Mouse (Mus musculus) CD8-positive naive resting alpha-beta T cell, adult 2 months (primary cell): ENCODE data around the gene Lrrc66.
"Not testable (repeated sequence)": the region's sequence is repeated elsewhere in the genome, so short reads cannot be mapped to it uniquely, and the experiment has no call there.

Experiments used
- DNase-seq, 2 experiments: peaks; one replicate each; pipeline ENCODE4 v3.0.0; 2022; ENCODE audit warnings: low read depth in 2 of 2, low spot score in 2 of 2

The Lrrc66 gene

DNA sequence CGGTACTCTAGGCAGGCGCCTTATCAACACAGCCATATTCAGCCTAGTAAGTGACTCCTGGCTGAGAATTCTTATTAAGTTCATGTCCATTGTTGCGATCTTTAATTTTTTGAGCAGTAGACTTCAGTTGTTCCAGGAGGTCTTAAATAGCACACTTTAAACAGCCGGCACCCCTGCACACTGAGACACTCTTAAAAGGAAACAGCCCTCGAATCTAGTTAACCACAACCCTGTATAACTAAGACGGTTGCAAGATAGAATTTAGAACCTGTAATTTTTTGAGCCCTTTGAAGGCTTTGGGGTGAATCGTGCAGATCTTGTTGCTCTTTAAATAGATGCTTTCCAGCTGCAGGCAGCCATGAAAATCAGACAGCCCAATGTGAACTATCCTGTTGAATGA is 17.1 kb downstream of the Lrrc66 start:
- no peak for DNase-seq

DNA sequence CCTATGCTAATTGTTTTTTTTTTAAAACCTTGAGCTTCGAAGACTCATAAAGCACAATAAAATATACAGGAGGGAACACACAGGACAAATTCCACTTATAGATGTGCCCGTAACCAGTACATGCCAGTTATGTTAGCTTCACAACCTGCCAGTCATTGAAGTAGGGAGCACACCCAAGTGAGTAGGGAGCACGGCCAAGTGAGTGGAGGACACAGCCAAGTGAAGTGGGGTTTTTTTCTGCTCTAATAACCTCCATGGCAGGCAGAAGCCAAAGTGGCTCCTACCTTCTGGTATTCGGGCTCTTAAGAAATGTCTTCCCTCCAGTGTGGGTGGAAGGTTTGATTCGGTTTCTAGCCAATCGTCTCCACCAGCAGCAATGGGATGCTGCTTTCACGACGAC is 19.0 kb downstream of the Lrrc66 start:
- no peak for DNase-seq

DNA sequence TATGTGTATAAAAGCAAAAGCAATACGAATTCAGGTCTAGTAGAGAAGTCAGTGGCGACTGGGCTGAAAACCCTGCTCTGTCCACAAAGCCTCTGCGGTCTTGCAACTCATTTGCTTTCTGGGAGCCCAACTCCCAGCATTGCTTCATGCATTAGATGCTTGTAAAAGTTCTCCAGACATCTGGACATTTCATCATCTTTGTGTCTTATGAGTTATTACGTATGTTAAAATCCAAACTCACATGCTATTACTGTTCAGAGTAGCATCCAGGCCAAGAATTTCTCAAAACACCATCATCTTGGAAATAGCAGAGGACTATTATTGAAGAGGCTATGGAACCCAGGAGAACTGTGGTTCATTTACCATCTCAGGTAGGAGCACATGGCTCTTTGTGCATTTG is 21.3 kb downstream of the Lrrc66 start:
- no peak for DNase-seq

DNA sequence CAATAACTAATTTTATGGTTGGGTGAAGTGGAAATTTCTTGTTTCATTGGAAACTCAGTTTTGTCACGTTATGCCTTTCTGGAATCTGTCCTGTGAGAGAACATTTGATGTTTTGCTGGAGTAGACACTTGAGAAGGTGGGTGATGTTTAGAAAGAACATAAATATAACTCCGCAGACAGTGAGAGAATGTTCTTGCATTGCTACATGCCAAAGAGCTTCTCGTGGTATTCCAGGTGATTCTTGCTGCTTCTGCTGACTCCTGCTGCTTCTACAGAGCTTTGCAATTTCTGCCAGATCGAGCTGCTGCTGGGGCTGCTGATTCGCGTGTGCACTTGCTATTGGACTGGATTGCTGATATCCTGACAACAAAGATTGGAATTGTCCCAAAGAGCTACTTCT is 27.4 kb downstream of the Lrrc66 start:
- DNase-seq: no peak

- DNase-seq: no peak
Measured at GRCm38 (mm10) chr5:73604542-73604941, 27.8 kb downstream of the Lrrc66 start.

DNA sequence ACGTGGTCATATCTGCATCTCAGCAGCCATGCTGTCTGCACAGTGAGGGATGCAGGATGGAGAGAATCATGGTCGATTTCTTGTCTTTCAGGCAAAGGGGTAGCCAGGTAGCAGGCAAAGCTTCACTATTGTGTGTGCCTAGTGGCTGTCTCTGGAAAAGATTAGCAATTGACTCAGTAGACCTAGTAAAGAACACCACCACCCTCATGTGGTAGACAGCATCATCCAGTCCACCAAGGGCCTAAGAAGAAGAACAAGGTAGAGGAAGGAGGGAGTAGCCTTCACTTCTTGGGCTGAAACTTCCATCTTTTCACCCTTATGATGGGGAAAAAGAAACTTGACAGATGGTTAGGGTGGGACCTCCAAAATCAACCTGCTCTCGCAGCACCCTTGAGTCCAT is 29.5 kb downstream of the Lrrc66 start:
- DNase-seq: no peak

DNA sequence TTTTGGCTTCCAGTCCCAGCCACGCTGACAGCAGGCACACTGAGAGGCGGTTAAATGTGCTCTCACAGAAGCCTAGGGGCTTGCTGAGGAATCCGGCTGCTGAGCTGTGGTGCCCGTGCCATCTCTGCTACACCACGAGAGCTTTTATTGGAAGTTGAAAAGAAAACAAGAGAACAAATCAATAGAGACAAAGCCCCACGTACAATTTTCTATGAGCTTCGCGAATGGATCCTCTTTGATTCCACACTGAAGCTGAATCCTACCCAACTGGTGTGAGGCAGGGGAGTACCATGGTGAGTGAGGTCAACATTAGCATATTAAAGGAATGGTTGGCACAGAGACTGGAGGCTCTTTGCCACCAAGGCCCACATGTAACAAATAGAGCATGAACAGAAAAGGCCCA is 31.0 kb downstream of the Lrrc66 start:
- DNase-seq: no peak

GRCm38 (mm10) chr5:73599991-73600390 is 32.3 kb downstream of the Lrrc66 start:
- no peak for DNase-seq

GRCm38 (mm10) chr5:73598943-73599695 is 33.2 kb downstream of the Lrrc66 start:
- no peak for DNase-seq

GRCm38 (mm10) chr5:73587119-73587518 is 45.2 kb downstream of the Lrrc66 start:
- no peak for DNase-seq

- DNase-seq: no peak
Measured at GRCm38 (mm10) chr5:73586597-73586996, 45.7 kb downstream of the Lrrc66 start.

DNA sequence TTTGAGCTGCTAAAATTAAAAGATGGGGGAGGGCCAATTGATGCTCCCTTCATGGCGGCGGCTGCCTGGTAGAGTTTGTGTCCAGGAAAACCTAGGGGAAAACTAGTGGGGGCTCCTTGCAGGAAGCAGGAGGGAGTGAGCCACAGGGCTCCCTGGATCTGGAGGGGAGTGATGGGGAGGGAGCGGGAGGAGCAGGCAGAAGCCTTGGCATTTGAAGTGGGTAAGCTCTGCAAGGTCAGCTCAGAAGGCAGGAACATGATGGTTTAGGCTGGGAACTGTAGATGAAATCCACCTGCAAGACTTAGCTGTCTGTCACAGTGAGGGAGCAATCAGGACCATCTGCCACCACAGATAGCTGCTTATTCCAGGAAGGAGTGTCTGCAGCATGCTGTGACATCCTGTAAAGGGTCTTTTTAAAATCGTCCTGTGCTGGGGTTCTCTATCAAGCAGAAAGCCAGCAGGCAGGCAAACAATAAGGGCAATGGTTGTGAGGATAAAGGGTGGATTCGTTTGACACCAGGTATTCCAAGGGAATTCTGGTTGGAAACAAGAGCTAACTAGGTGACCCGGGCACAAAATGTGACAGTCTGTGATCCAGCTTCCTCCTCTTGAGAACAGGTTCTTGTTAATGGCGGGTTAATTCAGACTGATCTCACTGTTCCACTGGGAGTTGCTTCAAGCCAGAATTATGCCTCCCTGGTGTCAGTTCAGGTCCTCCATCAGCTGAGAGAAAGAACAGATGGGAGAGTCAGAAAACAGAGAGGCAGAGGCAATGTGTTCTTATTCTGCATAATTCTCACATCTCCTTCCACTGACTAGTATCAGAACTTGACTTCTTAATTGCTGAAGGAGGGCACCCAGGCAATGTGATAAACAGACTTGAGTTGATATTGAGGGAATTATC is 46.9 kb downstream of the Lrrc66 start:
- no peak for DNase-seq

GRCm38 (mm10) chr5:73584011-73584410 is 48.3 kb downstream of the Lrrc66 start:
- not testable (repeated sequence) for DNase-seq

- DNase-seq: no peak
Measured at GRCm38 (mm10) chr5:73578131-73578530, 54.2 kb downstream of the Lrrc66 start.

DNA sequence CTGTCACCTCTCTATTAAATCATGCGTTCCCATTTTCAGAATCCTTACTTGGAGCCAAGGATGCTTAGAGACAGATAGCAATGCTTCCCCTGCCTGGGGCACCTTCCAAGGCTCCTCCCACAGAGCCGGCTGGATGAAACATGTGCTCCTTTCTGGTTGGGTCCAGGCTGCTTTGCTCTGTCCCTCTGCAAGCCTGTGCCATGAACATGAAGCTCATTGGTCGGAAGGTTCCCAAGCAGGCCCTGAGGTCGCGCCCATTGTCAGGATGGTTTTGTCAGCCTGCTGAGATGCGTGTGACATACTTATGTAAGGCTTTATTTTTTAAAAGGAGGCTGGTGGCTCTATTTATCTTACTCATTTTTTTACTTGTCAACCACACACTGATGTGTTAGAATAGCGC is 55.6 kb downstream of the Lrrc66 start:
- DNase-seq: no peak

DNA sequence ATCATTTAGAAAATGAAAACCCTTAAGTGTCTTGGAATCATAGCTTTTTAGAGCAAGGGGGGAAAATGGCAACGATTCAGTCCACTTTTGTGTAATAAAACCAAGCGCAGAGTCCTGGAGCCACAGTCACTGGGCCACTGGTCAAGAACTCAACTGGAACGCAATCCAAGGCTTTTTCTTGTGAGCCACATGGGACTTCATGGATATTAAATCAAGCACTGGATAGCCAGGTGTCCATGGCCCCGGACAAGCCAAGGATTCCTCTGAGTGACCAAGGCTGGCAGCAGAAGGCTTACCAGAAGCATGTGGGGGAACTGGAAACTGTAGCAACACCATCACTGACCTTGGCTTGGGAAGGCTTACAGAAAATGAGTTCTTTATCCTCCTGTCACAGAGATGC is 57.7 kb downstream of the Lrrc66 start:
- no peak for DNase-seq

DNA sequence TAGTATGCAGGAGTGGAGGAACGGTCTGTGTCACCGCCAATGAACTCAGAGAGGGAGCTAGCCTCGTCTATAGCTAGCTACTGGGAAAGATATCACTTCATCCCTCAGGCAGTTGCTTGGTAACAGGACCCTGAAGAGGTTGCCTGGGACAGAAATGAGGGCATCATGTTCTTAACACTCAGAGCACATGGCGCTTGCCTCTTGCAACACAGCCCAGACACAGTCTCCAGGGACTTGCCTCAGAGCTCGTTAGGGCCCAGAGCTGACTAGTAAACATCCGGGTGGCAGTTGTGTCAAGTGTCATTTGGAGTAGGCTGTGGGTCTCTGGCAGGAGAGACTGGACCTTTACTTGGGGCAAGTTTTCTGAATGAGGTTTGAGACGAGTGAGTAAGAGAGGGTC is 58.5 kb downstream of the Lrrc66 start:
- DNase-seq: no peak

DNA sequence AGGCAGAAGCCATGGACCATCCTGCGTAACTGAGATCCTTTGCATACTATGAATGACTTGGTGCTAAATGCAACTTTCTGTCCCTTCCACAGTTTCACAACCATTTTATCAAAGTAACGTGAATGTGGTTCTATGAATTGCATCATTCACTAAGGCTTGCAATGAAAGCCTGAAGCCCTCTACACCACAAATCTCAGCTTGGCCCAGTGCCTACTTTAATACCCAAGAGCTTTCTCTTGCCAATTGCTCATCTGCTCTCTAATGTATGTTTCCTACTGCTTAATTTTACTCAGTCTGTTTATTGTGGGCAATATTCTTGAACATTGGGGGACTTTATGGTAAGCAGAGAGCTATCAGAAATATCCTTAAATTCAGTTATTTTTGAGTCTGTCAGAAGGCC is 59.5 kb downstream of the Lrrc66 start:
- no peak for DNase-seq

- DNase-seq: no peak
Measured at GRCm38 (mm10) chr5:73571395-73572156, 60.8 kb downstream of the Lrrc66 start.

DNA sequence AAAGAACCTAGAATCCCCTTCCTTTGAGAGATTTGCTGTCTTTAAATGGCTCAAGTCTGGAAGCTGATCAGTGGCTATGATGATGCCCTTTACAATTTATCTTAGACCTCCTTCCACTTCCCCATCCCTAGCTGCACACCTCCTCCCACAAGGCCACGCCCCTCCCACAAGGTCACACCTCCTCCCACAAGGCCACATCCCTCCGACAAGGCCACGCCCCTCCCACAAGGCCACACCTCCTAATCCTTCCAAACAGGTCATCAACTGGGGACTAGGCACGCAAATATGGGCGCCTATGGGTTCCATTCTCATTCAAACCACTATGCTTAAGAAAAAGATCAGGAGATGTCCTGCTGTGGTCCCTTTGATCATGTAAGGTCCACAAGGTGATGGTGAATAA is 63.1 kb downstream of the Lrrc66 start:
- no peak for DNase-seq

GRCm38 (mm10) chr5:73566892-73567291 is 65.4 kb downstream of the Lrrc66 start:
- DNase-seq: no peak

DNA sequence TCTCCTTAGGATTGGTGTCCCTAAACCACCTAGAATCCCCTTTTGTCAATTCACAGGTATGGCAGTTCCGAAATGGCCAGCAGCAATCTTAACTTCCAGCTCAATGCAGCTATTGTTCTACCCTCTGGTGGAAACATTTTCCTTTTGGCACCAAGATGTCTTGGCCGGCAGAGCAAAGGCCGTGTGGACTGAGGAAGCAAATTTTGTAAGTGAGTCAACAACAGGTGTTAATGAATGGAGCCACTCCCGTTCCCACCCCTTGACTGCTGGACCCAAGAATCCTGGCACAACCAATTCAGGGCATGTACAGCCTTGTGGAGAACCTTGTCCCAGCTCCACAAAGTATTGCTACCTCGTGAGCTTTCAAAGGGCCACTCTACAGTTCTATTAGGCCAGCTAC is 66.2 kb downstream of the Lrrc66 start:
- no peak for DNase-seq
